Mouse (Mus musculus) spleen, postnatal 0 days (tissue): ENCODE results near the gene Gpr179. TPM values are rescaled to one million over a fixed set of nuclear protein-coding genes. Genes with fewer than 3 reads are reported as not detected.

Experiments
- polyA plus RNA-seq: library from polyadenylated mRNA; unstranded; fragments of >200 nt; fragmentation: Nextera tagmentation; extraction: Ambion mirVana; gene quantifications from 2 replicates; pipeline ENCODE4 v1.2.1, GENCODE M21; 2015

Gpr179 gene
- polyA plus RNA-seq = 0.04 and 0.05 TPM in 2 replicates

GRCm38 (mm10) chr11:97352027-97352684 is at the start of gene Gpr179:
Gpr179 (minus strand) TSS chr11:97352077.

GRCm38 (mm10) chr11:97361948-97362648 is 10.2 kb upstream of the Gpr179 start, which contains the start of gene Socs7:
Socs7 (plus strand) TSS chr11:97362551.

DNA sequence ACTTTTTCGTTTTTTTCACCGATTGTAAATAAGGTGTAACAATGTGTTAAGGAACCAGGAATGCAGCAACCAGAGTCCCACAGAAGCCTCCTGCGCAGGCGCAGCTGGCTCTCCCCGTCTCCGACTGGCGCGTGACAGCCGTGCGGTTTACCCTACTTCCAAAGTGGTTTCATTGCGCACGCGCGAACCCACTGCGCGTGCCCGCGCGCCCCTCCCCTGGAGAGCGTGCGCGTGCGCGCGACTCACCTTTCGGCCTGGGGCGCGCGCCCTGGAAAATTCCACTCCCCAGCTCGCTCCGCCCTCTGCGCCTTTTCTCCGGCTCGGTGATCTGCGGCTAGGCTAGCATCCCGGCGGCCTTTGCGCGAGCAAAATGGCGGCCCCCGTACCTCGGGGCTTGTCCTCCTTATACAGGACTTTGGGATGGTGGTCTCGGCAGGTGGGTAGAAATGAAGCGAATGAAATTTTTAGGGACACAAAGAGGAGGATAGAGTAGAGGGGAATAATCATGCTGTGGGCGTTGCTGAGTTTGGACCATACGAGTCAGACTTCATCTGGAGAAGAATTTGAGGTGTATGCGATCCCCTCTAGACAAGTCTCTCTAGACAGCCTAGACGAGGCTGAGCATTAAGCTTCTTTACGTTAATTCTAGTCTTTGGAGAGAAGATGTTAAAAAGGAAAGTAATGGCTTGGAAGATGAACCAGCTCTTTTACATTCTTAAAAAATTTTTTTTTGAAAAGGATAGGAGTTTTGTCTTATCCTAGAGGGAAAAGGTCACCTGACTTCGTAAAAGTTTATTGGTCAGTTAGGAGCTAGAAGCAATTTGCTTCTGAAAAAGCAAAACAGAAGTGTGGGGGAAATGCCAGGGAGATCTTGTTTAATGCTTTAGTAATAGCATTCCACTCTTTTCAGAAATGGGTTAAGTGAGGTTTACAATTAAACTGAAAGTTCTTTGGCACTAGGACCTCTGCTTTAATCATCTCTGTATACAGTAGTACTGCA is 36.1 kb downstream of the Gpr179 start, which contains the start of gene Mrpl45:
Mrpl45 (plus strand) TSS at position 213 of the 1,000 bp plus-strand sequence.

Other genes starting within 250 kb of the Gpr179 start
- 0.41 and 0.92 TPM in 2 replicates for gene Tbx21, start 236.7 kb downstream of the Gpr179 start, polyA plus RNA-seq
- gene Tbkbp1, start 200.6 kb downstream of the Gpr179 start, polyA plus RNA-seq = 3.0 and 4.4 TPM in 2 replicates
- gene Kpnb1, start 164.2 kb downstream of the Gpr179 start, polyA plus RNA-seq = 27.6 and 28.1 TPM in 2 replicates
- 26.6 and 32.3 TPM in 2 replicates for gene Npepps, start 71.4 kb downstream of the Gpr179 start, polyA plus RNA-seq
- gene Mrpl45, start 36.4 kb downstream of the Gpr179 start, polyA plus RNA-seq = 24.8 TPM in 2 replicates
- 1.8 and 1.9 TPM in 2 replicates for gene Socs7, start 10.5 kb upstream of the Gpr179 start, polyA plus RNA-seq
- gene Arhgap23, start 63.5 kb upstream of the Gpr179 start, polyA plus RNA-seq = 14.7 and 15.7 TPM in 2 replicates
- 1.8 and 2.1 TPM in 2 replicates for gene 4933428G20Rik, start 148.3 kb upstream of the Gpr179 start, polyA plus RNA-seq
- gene Srcin1, start 224.1 kb upstream of the Gpr179 start, polyA plus RNA-seq = 0.05 and 0.06 TPM in 2 replicates